Mouse (Mus musculus) lung, postnatal 36 days (tissue): ENCODE results near the gene Sf3b4.

Experiments
- DNase-seq: peaks from one replicate; pipeline ENCODE4 v3.0.0; 2022; ENCODE audit warnings: mixed read lengths

The Sf3b4 gene

DNA sequence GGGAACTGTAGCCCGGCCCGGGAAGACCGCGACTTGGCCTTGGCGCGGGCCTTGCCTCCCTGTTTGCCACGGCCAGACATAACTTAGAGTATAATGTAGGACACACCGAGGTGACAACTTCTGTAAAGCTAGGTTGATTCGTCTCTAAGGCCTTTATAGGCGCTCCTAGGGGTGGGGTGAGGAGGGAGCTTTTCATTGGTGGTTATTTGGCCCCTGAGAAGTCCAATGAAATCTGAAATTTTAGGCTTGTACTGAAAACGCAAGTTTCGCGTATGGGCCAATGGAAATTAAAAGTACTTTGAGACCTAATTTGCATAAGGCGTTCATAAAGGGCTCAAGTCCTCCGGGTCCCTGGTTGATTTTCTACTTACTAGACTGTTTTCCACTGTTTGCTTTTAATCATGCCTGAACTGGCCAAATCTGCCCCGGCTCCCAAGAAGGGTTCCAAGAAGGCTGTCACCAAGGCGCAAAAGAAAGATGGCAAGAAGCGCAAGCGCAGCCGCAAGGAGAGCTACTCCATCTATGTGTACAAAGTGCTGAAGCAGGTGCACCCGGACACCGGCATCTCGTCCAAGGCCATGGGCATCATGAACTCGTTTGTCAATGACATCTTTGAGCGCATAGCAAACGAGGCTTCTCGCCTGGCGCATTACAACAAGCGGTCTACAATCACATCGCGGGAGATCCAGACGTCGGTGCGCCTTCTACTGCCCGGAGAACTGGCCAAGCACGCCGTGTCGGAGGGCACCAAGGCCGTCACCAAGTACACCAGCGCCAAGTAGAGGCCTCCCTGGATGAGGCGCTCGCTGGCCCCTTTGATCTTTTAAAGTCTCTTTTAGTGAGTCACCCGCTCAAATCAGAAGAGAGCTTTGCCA is 48.9 kb downstream of the Sf3b4 start, which contains the start of the genes Hist2h2ac and Hist2h2be:
Hist2h2ac (minus strand) TSS at position 116 of the 875 bp plus-strand sequence.
Hist2h2be (plus strand) TSS at position 355 of the 875 bp plus-strand sequence.
- peak; percentile 96 for DNase-seq

DNA sequence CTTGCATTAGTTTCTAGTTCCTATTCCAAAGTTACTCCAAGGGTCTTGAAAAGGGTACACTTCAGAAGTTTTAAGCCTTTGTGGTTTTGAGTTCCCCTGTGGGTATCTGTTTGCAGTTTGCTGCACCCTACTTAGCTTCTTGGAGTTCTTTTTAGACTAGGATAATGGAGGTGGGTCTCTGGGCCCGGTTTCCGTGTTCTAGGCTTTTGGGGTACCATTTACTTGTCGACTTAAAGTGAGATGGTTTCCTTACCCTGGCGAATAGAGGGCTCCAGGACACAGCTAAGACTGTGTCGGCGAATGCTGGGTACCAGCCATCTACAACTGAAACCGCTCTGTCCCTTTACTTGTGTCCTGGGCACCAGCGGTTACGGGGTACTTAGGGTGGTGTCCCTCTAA is 49.5 kb downstream of the Sf3b4 start:
- no peak for DNase-seq

DNA sequence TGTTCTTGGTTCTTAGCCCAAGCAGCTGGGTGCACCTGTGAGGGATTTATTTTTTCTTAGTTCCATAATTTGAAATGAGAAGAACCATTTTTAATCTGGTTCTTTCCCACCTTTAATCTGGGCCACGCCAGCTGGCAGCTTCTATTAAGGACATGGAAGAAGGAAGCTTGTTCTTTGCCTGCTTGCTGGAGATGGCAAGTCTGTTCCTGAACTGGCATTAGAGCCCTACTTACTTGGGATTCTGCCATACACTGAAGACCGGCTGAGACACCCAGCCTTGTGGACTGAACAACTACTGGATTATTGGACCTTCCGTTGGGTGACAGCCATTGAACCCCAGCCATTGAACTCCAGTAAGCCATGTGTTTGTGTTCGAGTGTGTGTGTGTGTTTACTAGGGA is 50.6 kb downstream of the Sf3b4 start:
- no peak for DNase-seq

DNA sequence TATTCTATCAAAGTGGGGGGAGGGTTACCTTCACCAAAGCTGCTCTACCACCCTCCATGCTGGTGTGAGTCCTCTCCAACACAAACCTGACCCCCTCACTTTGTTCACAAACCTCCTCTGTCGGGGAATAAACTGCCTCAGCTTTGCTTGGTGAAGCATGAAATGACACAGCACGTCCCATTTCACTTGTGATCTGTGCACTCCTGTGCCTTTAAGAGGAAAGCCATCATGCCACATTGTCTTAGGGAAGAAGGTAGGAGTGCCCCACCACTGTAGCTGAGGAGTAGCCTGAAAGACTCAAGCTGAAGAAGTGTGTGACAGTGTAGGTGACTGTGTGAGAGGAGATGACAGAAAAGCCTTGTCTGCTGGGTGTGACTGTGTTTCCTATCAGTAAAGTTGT is 53.3 kb downstream of the Sf3b4 start:
- DNase-seq: no peak
